Mouse (Mus musculus): ENCODE data around the gene Lcn9.

DNA sequence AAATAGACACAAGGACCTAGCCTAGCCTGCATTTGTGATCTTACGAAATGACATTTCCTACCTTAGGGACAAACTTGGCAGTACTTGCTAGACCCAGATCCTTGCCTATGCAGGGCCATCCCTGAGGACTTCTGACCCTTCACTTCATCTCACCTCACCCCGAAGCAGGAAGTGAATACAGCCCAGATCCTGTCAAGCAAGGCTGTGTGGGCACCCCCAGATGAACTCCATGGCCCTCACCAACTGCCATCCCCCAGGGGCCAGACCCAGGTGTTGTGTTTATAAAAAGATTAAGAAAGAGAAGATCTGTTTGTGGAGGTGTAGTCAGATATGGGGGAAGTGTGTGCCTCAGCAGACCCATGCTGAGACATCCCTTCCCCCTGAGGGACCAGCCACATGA lies 48.3 kb upstream of the Lcn9 start:
- TF ChIP-seq HCFC1 (IDR thresholded peaks at IDR 0.05; ENCODE audit: borderline replicate concordance, insufficient read depth, low read length) (no peak), ZC3H11A (IDR thresholded peaks at IDR 0.05; ENCODE audit: borderline replicate concordance, low read depth, low read length) (no peak), MAFK (IDR thresholded peaks at IDR 0.05; ENCODE audit: insufficient read depth, low read depth, low read length) (no peak), ZNF384 (IDR thresholded peaks at IDR 0.05; ENCODE audit: low read depth, low read length) (no peak), CHD2 (IDR thresholded peaks at IDR 0.05; ENCODE audit: low read depth, low read length) (no peak)
